Mouse (Mus musculus) adrenal gland, postnatal 10 days (tissue): ENCODE results near the gene Adamtsl3. TPM values are rescaled to one million over a fixed set of nuclear protein-coding genes. Genes with fewer than 3 reads are reported as not detected.

Experiments used
- DNase-seq: peaks from one replicate; pipeline ENCODE4 v3.0.0; 2021; ENCODE audit warnings: mixed read lengths
- total RNA-seq, 2 experiments: library from RNA; stranded (reverse); gene quantifications; 2 replicates each; pipeline ENCODE4 v1.2.3; 2021

The Adamtsl3 gene
- total RNA-seq, 2 experiments from 2014 or later: 5.0 TPM

DNA sequence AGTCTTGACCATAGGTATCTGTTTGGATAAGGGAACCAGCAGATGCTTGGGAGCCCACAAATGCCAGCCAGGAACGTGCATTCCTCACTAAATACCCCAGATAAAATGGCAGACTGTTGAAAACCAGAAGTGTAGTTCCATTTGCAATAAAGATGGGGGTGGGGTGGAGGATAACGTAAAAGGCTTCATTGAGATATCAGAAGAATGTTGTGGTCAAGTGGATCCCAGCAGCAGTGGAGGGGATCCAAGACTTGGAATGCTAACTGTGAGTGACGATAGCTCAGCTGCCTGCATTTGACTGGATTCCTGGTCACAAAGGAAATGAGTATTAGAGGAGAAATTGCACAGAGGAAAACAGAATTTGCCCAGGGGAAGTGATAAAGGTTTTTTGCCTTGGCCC is 87.1 kb downstream of the Adamtsl3 start:
- DNase-seq: no peak

DNA sequence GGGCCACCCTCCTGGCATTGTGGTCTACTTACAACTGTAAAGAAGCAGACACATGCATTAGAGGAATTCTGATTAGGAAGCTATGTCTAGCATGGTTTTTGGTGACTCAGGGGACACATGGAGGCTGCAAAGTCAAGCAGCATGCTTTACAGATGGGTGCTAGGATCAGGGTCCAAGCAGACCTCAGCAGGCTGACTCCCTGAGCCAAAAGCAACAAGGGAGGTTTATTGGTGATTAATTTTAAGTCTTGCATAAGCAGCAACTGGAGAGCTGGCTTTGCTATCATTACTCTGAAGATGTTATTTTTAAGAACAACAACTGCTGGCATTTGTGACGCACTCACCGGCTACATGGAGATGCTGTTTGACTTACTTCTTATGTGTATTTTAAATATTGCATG is 88.1 kb downstream of the Adamtsl3 start:
- DNase-seq: no peak

DNA sequence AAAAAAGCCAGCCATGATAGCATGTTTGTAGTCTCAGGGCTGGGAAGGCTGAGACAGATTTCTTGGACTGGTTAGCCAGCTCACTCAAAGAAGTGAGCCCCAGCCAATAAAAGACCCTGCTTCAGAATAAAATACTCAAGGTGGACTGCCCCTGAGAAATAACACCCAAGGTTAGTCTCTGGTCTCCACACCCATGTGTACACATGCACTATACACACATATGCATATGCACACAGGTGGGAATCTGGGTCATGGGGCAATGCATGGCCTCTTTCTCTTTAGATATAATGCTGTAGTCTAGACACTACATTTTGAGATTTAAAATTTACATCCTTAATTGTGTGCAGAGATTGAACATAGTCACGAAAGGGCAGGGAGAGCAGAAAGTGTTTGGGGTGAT is 88.8 kb downstream of the Adamtsl3 start:
- DNase-seq: no peak

DNA sequence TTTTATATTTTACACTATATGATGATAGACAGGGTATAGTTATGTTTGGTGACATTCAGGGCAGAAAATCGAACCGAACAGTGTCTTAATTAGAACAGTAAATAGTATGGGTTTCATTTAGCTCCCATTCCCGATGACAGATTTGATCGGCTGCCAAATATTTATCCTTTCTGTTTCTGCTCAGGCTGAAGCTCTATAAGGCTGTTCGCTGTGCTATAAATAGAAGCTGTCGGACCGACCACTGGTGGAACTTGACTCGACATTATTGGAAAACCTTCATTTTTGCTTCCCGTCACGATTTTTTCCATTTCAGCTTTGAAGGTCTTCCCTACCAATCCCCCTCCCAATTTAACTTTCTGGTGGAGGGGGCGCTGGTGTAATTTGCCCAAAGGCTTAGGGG is 89.9 kb downstream of the Adamtsl3 start:
- no peak for DNase-seq

DNA sequence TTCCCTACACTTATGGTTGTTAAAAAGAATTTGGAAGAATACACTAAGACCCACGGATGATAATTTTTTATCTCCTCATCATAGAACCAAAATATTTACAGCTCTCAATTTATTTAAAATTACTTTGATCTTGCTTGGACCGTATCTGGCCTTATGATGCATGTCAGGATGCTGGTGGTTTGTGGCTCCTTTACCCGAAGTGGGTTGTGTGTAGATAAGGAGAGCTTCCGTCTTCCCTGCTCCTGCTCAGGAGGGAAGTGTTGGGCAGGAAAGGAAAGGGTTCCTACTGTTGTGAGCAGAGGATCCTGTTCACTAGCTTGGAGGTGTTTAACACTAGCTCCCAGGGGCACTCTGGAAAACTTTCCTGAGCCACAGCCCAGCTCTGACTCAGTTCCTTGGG is 94.0 kb downstream of the Adamtsl3 start:
- no peak for DNase-seq

DNA sequence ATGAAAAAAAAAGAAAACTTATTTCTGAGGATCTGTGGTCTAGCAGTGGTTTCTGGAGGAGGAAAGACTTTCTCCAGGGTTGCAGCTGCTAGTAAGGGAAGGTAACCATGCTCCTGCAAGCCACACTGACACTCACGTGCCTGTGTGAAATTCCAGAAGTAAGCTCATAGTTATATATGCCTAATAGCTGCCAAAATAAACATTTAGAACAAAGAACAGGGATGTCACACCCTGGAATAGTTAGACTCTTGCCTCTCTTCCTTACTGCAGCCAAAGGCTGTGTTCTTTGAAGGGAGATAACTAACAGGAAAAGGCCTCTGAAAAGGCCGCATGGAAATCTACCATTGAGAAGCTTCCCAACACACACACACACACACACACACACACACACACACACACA is 96.1 kb downstream of the Adamtsl3 start:
- DNase-seq: no peak

DNA sequence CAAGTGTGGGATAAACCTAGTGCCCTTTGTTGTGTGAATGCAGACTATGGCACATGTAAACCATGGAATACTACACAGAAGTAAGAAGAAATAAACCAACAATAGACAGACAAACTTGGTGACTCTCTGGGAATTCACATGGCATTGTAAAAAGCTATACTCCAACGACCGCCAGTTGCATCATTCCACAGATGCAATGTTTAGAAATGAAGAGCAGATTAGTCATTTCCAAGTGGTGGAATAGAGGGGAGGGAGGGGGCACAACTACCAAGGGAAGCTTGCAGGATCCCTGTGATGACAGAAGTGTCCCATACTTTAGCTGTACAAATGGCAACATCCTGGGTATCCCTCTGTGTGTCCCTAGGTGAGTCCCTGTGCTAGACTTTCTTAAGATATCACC is 97.7 kb downstream of the Adamtsl3 start:
- DNase-seq: no peak

DNA sequence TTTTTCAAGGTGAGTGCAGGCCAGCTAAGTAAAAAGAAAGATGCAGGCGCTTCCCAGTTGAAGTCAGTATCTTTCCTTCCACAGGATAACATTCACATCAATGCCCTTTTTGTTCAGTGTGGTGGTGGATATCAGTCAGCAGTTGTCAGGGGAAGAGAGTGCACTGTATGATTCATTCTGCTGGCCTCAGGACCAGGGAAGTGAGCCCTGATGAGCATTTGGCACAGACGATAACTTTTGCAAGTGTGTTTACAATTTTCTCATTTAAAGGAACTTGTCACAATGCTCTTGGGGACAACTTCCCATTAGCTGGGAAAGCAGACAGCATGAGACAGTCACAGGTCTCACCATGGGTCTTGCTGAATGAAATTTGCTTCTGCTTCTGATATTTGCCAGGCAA is 122.9 kb downstream of the Adamtsl3 start:
- DNase-seq: no peak

DNA sequence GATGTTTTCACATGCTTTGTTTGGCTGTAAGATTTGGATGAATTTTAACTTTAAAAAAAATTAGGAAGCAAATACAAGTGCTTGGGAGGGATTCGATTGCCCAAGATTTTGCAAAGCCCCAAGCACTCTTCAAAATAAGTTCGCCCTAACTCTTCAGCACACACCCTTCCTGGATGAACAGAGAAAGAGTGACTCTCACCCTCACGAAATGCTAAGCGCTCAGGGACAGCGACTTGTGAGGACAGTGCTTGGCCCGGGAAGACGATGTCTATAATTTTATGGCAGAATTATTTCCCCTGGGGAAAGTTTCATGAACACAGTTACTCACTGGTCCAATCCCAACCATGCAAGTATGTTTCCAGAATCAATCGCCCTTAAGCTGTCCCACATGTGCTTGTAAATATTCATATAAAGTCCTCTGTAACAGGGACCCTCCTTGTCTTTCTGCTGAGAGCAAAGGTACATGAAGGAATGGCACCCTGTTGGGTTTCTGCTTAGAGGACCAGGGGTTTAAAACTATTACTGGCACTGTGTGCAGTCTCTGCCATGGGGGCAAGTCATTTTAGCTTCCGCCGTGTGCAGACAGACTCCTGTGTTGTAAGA is 127.5 kb downstream of the Adamtsl3 start:
- DNase-seq: no peak

DNA sequence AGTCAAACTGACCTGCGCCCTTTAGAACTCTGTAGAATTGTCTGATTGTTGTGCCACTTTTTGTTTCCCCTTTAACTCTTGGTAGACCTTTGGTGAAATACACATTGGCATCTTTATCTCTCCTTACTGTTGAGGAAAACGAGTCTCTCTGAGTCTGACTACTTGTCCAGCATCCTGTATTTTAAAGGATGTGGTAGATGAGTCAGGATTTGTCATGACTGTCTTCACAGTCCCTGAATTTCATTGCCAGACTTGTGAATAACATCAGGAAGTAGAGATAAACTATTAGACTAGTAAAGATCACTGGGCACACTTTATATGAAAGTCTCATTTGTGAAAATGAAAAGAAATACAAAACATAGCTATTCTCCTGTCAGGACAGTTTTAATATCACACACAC is 128.9 kb downstream of the Adamtsl3 start:
- no peak for DNase-seq

DNA sequence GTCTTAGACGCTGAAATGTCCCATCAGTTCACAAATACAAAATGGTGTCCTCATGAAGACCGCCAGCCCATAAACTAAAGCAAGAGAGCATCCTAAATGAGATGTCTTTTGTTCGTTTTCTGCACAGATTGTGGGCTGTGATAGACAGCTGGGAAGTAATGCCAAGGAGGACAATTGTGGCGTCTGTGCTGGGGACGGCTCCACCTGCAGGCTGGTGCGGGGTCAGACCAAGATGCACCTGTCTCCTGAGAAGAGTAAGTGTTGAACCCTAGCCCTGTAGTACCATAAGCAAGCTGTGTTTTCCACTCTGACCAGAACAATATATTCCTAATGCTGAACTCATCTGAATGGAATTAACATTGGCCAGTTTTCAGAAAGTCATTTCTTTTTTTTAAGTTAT is 129.9 kb downstream of the Adamtsl3 start:
- no peak for DNase-seq

DNA sequence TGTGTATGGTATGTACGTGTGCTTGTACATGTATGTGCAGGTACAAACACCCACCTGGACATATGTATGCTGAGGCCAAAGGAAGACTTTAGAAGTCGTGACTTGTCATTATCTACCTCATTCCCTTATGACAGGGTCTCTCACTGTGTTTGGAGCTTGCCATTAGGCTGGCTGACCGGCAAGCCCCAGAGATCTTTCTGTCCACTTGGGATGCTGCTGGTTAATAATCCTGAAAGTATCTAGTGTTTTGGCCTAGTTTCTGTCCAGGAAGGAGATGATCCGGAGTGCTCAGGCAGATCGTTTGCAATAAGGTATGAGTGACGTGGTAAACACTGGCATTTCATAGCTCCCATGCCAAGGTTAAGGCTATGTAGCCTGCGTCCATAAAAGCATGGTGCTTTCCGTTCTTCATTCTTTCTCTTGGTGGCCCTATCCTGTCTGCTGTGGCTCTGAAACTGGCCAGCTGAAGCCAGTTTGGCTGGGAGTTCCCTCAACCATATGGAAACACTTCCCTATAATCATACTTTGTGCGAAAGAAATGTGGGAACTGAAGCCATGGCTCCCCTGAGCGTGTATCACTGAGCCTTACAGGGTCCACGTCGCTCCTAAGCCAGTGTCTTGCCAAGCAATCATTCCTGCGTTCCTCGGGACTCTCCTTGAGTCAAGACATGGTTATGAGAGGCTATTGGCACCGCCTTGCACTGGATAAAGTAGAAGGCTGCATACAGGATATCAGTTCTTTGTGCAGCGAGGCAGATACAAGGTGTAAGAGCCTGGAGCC is 141.1 kb downstream of the Adamtsl3 start:
- no peak for DNase-seq

DNA sequence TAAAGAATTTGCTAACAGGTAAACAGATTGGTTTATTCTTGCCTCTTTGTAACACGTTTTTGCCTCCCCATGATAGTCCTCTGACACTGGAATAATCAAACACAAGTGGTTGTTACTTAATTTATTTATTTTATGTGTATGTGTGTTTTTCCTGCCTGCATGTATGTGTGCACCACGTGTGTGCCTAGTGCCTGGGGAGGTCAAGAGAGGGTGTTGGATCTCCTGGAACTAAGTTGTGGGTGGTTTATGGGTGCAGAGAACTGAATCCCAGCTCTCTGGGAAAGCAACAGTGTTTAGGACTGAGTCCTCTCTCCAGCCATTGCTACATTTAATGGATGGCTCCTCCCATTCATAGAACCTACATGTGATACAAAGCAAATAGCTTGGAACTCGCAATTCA is 143.0 kb downstream of the Adamtsl3 start:
- no peak for DNase-seq

DNA sequence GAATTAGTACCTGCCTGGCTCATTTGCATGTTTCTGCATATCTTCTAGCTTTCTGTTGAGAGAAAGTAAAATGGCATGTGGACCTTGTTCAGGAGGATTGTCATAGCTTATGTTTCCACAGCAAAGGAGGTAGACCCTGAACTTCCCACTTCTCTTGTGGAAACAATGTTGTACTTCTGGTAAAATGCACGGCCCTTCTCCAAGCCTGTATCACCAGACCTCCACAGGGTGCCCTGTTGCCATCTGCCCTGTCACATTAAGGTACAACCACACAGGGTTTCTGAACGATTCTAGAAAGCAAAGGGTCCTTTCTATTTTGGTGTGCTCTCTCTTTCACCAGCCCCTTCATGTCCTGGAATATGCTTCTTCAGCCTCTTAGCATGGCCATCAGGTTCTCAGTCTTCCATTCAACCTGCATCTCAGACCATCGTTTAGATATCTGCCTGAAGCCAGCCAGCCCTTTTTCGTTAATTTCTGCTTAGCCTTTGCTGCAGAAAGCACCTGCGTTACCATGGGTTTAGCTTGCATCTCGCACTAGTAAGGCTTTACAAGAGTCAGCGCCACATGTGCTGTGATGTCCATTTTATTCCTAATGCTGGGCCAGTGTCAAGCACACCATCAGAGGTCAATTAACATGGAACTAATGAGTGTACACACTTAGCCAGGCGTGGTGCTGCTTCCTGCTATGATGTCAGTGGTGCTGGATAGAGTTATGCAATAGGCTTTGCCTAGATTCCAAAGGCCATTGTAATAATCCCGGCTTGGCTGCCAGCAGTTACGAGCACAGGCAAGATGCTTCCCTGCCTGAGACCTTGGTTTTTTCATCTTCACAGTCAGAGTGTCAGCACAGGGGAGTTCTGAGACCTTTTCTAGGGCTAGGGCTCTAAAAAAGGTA is 143.6 kb downstream of the Adamtsl3 start:
- DNase-seq: peak; percentile 32

DNA sequence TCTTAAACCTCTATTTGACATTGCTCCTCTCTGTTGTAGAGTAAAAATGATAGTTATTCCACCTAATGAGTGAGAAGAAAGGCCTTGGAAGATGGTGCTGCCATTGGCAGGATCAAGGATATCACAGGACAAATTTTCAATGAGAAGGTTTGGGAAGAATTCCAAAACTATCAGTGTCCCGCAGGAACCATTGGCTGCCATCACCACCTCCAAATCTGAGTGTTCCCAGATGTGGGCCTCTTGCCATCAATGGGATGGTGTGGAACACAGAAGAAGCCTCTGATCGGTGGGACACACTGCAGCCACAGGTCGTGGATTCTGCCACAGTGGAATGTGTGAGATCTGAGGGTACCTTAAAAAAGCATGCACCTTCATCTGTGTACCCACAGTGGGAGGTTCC is 147.9 kb downstream of the Adamtsl3 start:
- DNase-seq: no peak

DNA sequence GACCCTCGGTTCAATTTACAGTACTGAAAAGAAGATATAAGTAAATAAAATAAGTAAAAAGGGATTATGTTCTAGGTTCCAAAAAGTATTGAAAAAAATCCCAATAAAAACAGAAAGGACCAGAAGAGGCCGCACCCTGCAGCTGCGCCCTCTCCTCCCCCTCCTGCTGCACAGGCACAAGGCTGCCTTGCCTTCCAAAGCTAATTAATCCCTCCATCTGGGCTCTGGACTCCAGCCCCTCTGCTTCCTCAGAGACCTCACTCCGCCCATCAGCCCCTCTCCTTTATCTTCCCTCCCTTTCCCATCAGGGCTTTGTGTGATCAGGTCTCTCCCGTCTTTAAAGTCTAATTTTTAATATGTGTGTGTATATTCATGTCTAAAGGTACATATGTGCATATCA is 149.3 kb downstream of the Adamtsl3 start:
- no peak for DNase-seq

DNA sequence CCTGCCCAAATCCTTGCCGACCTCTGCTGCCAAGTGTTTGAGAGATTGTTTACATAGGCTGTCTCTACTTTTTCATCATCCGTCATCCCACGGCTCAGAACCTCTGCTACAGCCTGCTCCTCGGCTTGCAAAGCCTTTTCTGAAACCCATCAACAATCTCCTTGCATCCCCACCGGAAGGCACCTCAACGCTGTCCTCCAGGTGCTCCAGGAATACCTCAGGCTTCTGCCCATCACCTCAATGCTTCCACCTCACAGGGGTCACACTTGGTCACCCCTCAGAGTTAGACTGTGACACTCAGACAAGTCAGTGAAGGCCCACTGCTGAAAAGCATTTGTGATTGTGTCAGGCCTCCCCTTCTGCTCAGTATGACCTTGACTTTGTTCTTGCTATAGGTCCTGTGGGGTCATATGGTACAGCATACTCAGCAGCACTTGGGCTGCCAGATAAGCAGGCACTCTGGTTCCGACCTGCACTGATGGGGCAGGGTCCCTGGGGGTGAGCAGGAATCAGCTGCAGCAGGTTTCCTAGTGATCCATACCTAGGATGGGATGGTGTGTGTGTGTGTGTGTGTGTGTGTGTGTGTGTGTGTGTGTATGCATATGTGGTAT is 150.0 kb downstream of the Adamtsl3 start:
- DNase-seq: no peak

DNA sequence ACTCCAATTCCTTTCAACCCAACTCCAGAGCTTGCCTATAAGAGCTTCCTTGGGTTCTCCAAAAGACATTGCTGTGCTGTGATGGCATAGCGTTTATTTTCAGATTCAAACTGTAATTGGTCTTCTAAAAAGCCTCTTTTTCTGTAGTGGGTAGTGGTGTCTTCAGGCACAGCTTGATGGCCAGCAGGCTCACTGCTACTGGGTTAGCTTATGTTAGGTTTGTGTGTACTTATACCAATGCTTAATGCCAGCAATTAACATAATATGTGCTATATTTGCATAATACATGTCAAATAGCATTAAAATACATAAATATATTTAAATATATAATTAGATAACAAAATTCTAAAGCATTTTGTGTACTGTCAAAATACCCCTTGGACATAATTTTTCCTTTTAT is 155.5 kb downstream of the Adamtsl3 start:
- DNase-seq: no peak

DNA sequence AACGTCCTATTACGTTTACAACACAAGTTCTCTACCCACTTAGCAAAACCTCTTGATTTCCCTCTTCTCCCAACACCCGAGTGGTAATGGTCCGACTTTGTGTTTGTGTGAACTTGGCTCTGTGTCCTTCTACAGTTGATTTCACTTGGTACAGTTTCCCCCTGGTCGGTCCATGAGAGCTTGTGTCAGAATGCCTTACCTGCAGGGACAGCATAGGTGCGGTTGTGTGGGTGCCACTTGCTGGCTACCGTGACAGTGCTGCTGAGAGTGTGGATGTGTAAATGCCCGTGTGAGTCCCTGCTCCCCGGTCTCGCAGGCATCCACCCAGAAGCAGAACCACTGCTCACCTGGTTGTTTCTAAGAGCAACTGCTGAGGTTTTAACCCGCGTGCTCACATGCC is 157.4 kb downstream of the Adamtsl3 start:
- no peak for DNase-seq

DNA sequence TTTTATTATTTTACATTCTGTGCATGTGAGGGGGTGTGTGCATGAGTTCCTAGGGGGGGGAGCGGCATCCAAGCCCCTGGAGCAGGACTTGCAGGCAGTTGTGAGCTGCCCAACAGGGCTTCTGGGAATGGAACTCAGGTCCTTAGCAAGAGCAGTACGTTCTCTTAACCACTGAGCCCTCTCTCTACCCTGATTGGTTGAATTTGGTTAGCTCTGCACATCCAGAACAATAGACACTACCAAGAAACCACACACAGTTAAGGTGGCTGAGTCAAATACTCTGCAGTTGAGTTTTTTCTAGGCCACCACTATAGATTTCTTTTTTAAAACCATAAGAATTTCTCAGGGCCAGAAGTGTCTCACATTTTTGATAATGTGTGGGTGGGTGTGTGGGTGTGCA is 158.7 kb downstream of the Adamtsl3 start:
- no peak for DNase-seq

DNA sequence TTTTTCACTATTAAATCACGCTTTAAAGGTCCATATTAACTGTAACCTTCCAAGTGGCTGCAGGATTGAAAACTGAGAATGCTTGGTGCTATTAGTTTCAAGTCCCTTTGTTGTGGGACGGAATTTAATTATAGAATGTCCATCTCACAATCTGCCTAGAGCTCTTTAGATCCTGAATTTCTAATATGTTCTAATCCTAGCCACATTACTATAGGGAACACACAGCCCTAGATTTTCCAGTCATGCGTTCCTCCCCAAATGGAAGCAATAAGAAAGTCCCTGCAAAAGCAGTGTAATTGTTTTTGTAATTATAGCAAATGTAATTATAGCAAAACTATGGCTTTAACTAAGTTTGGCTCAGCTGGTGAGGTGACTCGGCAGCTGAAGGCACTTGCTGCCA is 161.6 kb downstream of the Adamtsl3 start:
- no peak for DNase-seq

DNA sequence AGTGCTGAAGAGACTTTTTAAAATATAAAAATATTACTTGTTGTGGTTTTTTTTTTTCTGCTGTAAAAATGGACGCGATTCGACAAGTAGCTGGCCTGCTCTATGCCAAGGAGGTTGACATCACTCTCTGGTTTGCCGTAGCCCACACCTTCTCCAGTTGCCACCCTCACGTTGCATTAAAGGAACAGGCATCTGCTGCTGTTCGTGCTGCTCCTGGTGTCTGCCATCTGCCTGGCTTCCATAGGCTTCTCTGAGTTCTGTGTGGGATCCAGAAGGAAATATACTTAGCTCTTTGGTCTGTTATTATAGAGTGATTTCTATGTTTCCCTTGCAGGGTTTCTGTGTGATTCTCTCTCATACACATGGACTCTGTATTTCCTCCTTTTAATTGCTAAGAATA is 165.8 kb downstream of the Adamtsl3 start:
- DNase-seq: no peak

DNA sequence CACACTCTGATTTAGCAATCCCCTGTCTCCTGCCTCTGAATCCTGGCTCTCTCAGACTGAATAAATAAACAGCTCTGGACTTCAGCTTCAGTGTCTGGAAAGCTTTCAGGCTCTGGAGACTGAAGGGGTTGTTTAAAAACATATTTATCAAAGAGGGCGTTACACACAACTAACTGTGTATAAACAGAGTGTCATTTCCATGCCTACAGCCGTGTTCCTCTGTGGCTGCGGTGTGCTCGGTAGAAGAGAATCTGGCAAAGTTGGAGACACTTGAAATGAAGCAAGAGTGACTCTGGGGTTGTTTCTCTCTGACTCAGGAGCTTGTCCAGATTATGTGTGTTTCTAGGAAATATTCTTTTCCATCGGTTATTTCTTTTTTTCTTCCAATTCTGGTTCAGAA is 167.0 kb downstream of the Adamtsl3 start:
- DNase-seq: no peak
